Mouse (Mus musculus) limb, embryonic 14.5 days (tissue): Measurements from ENCODE around the gene Polr2a. TPM values are rescaled to one million over a fixed set of nuclear protein-coding genes. Genes with fewer than 3 reads are reported as not detected.
A peak's percentile ranks its signal among the peaks of the same experiment; 100 is the strongest.

Experiments
- ATAC-seq: fragments of 200-750 bp; cut with Nextera tagmentation; 2 replicates; pipeline ENCODE4 v1.8.0; 2017; ENCODE audit warnings: low read depth, moderate number of reproducible peaks, moderate TSS enrichment; ENCODE audit not compliant: low FRiP score
- DNase-seq: peaks from one replicate; pipeline ENCODE4 v3.0.0-alpha.2; 2015; ENCODE audit warnings: low spot score
- H3K27ac ChIP-seq: fragments of 300-500 bp; sonication (generic); replicated peaks from 2 replicates; pipeline ENCODE4 v1.5.1; 2014; ENCODE audit warnings: low read depth, mild to moderate bottlenecking, low read length, moderate library complexity, mixed read lengths
- H3K27me3 ChIP-seq: fragments of 300-500 bp; sonication (generic); 2 replicates; pipeline ENCODE4 v1.6.1; 2014; ENCODE audit warnings: low read length, mixed read lengths; ENCODE audit not compliant: control insufficient read depth, insufficient read depth
- H3K36me3 ChIP-seq: fragments of 300-500 bp; sonication (generic); 2 replicates; pipeline ENCODE4 v1.6.1; 2014; ENCODE audit warnings: mild to moderate bottlenecking, low read length, moderate library complexity, mixed read lengths; ENCODE audit not compliant: control insufficient read depth, insufficient read depth
- H3K4me1 ChIP-seq: fragments of 300-500 bp; sonication (generic); 2 replicates; pipeline ENCODE4 v1.6.1; 2014; ENCODE audit warnings: antibody characterized with exemption, low read length, mixed read lengths; ENCODE audit not compliant: control insufficient read depth, insufficient read depth
- H3K4me2 ChIP-seq: fragments of 300-500 bp; sonication (generic); replicated peaks from 2 replicates; pipeline ENCODE4 v1.6.1; 2014; ENCODE audit warnings: low read depth, mild to moderate bottlenecking, low read length, moderate library complexity; ENCODE audit not compliant: severe bottlenecking
- H3K4me3 ChIP-seq: fragments of 300-500 bp; sonication (generic); replicated peaks from 2 replicates; pipeline ENCODE4 v1.5.1; 2014; ENCODE audit warnings: low read length
- H3K9ac ChIP-seq: fragments of 300-500 bp; sonication (generic); 2 replicates; pipeline ENCODE4 v1.6.1; 2014; ENCODE audit warnings: mild to moderate bottlenecking, low read depth, low read length, moderate library complexity; ENCODE audit not compliant: severe bottlenecking
- H3K9me3 ChIP-seq: fragments of 300-500 bp; sonication (generic); 2 replicates; pipeline ENCODE4 v1.6.1; 2016; ENCODE audit warnings: low read length; ENCODE audit not compliant: control insufficient read depth
- POLR2A ChIP-seq: fragments of 200-500 bp; IDR thresholded peaks from 2 replicates; pipeline ENCODE4 v1.8.0; 2012; ENCODE audit warnings: inconsistent platforms, mild to moderate bottlenecking, moderate library complexity, borderline replicate concordance; ENCODE audit not compliant: insufficient read depth, insufficient read length; ENCODE audit errors: extremely low read depth
- WGBS: fragments of 180-500 bp; shearing (Covaris S2); extraction: QIAGEN DNeasy Blood & Tissue Kit; methylation state at CpG from one replicate; pipeline ENCODE4 v1.1.7; 2014; 5-methylcytosine and 5-hydroxymethylcytosine counted together
- polyA plus RNA-seq, 2 experiments: library from polyadenylated mRNA; depleted of rRNA in 1 of 2; stranded (reverse) in 1 of 2; unstranded in 1 of 2; fragments of >200 nt; fragmentation: Nextera tagmentation in 1 of 2; extraction: Ambion mirVana in 1 of 2; gene quantifications; 2 replicates each; pipeline versions ENCODE4 v1.2.1 to v1.2.3; 2012 to 2014

Polr2a gene
- polyA plus RNA-seq, 2 experiments: 40.7 to 76.6 TPM

GRCm38 (mm10) chr11:69709554-69710446 lies 48.6 kb downstream of the Polr2a start:
- Histone ChIP-seq H3K27me3 (no peaks in the 10 kb centered on the region), H3K4me3 (no peak overlapping the region), H3K9me3 (no peaks in the 10 kb centered on the region), H3K4me1 (no peaks in the 10 kb centered on the region; the same call in 1 of the 2 replicates), H3K9ac (0 out of 2 replicates have a peak overlapping the region, but pooled peaks have one; percentile 18), H3K36me3 (no peaks in the 10 kb centered on the region), H3K4me2 (no peak overlapping the region), H3K27ac (0 out of 2 replicates have a peak overlapping the region, but pooled peaks have one; percentile 30)
- DNase-seq (no peak), ATAC-seq (no peak)
- WGBS: 51% methylated on average over 11 of the region's 11 CpGs
- TF ChIP-seq POLR2A: no peak

- Histone ChIP-seq H3K36me3 (no peaks in the 10 kb centered on the region), H3K4me2 (no peak overlapping the region), H3K4me3 (no peak overlapping the region), H3K4me1 (no peaks in the 10 kb centered on the region; the same call in 1 of the 2 replicates), H3K9ac (no peak overlapping the region), H3K27ac (no peak overlapping the region), H3K27me3 (no peaks in the 10 kb centered on the region), H3K9me3 (no peaks in the 10 kb centered on the region)
- TF ChIP-seq POLR2A: no peak
- ATAC-seq (no peak), DNase-seq (no peak)
- 58% methylated on average over 3 of the region's 3 CpGs for WGBS
These were observed 49.7 kb downstream of the Polr2a start for GRCm38 (mm10) chr11:69708614-69709265.

DNA sequence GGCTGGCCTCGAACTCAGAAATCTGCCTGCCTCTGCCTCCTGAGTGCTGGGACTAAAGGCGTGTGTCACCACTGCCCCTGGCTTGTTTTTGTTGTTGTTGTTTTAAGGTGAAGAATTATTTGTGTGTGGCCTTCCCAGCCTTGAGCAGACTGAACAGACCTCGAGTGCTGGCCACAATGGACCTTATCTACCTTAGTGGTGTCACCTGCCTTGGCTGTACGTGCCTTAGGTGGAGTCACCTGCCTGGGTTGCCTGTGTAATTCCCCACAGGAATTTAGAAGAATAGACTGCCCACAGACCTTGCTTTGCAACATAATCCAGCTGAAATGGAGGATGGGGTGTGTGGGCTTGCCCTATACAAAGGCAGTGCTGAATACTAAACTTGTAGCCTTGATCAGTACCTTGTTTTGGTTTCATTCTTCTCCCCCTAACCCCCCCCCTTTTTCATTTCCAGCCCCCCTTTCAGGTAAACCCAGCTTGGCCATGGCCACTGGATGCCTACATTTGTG lies 50.5 kb downstream of the Polr2a start:
- 94% methylated on average over 4 of the region's 4 CpGs for WGBS
- TF ChIP-seq POLR2A: no peak

DNA sequence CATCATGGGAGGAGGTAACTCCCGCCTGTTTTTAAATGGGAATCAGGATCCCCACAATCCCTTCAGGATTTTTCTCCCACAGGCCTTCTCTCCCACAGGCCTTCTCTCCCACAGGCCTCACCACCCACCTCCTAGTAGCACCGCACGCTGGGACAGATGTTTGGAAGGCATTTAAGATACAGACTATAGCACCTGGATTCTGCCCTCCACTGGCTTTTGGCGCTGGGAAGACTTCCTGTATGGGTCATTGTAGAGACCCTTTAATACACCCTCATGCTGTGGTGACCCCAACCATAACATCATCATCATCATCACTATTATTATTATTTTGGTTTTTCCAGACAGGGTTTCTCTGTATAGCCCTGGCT lies 51.0 kb downstream of the Polr2a start:
- no peak overlapping the region for H3K4me3 ChIP-seq
- DNase-seq (no peak), ATAC-seq (no peak)
- H3K9me3 ChIP-seq: no peaks in the 10 kb centered on the region
- H3K4me1 ChIP-seq: no peaks in the 10 kb centered on the region; the same call in 1 of the 2 replicates
- WGBS: 83% methylated on average over 4 of the region's 4 CpGs
- H3K36me3 ChIP-seq: no peaks in the 10 kb centered on the region
- H3K27ac ChIP-seq: no peak overlapping the region
- no peaks in the 10 kb centered on the region for H3K27me3 ChIP-seq
- no peak for TF ChIP-seq POLR2A
- H3K4me2 ChIP-seq: no peak overlapping the region
- H3K9ac ChIP-seq: no peak overlapping the region

More for the DNA sequence above, 50.5 kb downstream of the Polr2a start:
- Histone ChIP-seq H3K4me2 (no peak overlapping the region), H3K9me3 (no peaks in the 10 kb centered on the region), H3K9ac (no peak overlapping the region), H3K27ac (no peak overlapping the region), H3K27me3 (no peaks in the 10 kb centered on the region), H3K4me3 (no peak overlapping the region), H3K36me3 (no peaks in the 10 kb centered on the region), H3K4me1 (no peaks in the 10 kb centered on the region; the same call in 1 of the 2 replicates)
- DNase-seq: no peak
- ATAC-seq: no peak

GRCm38 (mm10) chr11:69706775-69707479 lies 51.5 kb downstream of the Polr2a start:
- Histone ChIP-seq H3K4me2 (no peak overlapping the region), H3K9ac (no peak overlapping the region), H3K9me3 (no peaks in the 10 kb centered on the region), H3K27ac (no peak overlapping the region), H3K4me3 (no peak overlapping the region), H3K36me3 (no peaks in the 10 kb centered on the region), H3K27me3 (no peaks in the 10 kb centered on the region), H3K4me1 (no peaks in the 10 kb centered on the region; the same call in 1 of the 2 replicates)
- 47% methylated on average over 6 of the region's 6 CpGs for WGBS
- no peak for TF ChIP-seq POLR2A
- ATAC-seq (no peak), DNase-seq (no peak)
